Comparison of ENCODE assay signal across 8 mouse cellular contexts in the genomic region with DNA sequence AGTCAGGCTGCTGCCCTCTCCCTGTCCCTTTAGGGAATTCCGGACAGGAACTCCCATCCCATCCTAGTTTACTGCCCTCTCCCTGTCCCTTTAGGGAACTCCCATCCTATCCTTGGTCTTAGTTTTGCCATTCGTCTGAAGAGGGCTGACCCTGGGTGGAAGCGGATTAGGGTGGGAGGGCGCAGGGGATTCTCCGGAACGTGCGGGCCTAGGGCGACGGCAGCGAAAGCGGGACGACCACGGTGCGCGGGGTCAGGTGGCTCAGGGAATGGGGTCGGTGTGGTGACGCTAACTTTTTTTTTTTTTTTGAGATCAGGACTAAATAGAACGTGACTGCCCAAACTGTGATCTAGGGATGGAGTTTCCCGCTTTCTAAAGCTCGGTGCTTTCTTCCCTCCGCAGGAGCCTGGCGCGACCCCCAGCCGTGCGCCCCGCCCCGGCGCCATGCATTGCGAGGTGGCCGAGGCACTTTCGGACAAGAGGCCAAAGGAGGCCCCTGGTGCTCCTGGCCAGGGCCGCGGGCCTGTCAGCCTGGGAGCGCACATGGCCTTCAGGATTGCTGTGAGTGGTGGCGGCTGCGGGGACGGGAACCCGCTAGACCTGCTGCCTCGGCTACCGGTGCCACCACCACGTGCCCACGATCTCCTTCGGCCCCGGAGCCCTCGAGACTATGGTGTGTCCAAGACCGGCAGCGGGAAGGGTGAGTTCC. TPM values are rescaled to one million over a fixed set of nuclear protein-coding genes. Genes with fewer than 3 reads are reported as not detected.
DNase-seq lines count a peak whose midpoint lies in the region; ATAC-seq and TF ChIP-seq lines count a peak whose summit lies in the region.

No protein-coding gene starts in this region.

- H3K36me3 ChIP-seq in heart, embryonic 10.5 days, result no peaks in the 10 kb centered on the region
- H3K36me3 ChIP-seq in kidney, adult 2 months (ENCODE audit: control insufficient read depth, insufficient read depth, low read length), result no peaks in the 10 kb centered on the region
- no peaks in the 10 kb centered on the region for H3K36me3 ChIP-seq in midbrain, postnatal 0 days (ENCODE audit: insufficient read depth, low read length)

- DNase-seq in heart, embryonic 10.5 days (ENCODE audit: low spot score), result no peak
- no peak for DNase-seq in heart, postnatal 25 days (ENCODE audit: low spot score)
- peak; percentile 50 for DNase-seq in kidney, adult 2 months
- no peak for DNase-seq in midbrain, postnatal 0 days (ENCODE audit: low spot score)
- DNase-seq in T-cell, adult 2 months (ENCODE audit: low spot score), result no peak
- DNase-seq in testis, postnatal 10 days (ENCODE audit: low spot score), result no peak
- no peak for DNase-seq in ovary, postnatal 10 days (ENCODE audit: low spot score)

- WGBS in heart, embryonic 10.5 days, result 2% methylated on average over 47 of the region's 47 CpGs
- WGBS in kidney, adult 2 months, result 15% methylated on average over 47 of the region's 47 CpGs
- 3% methylated on average over 41 of the region's 47 CpGs for WGBS in midbrain, postnatal 0 days

- H3K9ac ChIP-seq in midbrain, postnatal 0 days (replicated peaks; ENCODE audit: low read length, poor library complexity, severe bottlenecking), result 0 out of 2 replicates have a peak overlapping the region, but pooled peaks have one; percentile 64

- no peak for TF ChIP-seq CTCF in cortical plate, adult 2 months (IDR thresholded peaks at IDR 0.05; ENCODE audit: extremely low read depth, insufficient read depth, low read length)
- TF ChIP-seq CTCF in kidney, adult 2 months (conservative IDR thresholded peaks at IDR 0.05; ENCODE audit: insufficient read depth, insufficient read length, low read depth, low read length), result no peak
- TF ChIP-seq CTCF in midbrain, postnatal 0 days (IDR thresholded peaks at IDR 0.05), result no peak

- H3K9me3 ChIP-seq in heart, embryonic 10.5 days, result no peaks in the 10 kb centered on the region
- H3K9me3 ChIP-seq in midbrain, postnatal 0 days (ENCODE audit: low read length), result no peaks in the 10 kb centered on the region

- no peak for TF ChIP-seq POLR2A in cortical plate, adult 2 months (IDR thresholded peaks at IDR 0.05; ENCODE audit: extremely low read depth, insufficient read depth, low read length)
- no peak for TF ChIP-seq POLR2A in kidney, adult 2 months (IDR thresholded peaks at IDR 0.05; ENCODE audit: low read depth, low read length)

- peak overlapping the region; percentile 89 for H3K4me2 ChIP-seq in midbrain, postnatal 0 days (ENCODE audit: low read depth, low read length, poor library complexity, severe bottlenecking)

- H3K27me3 ChIP-seq in heart, embryonic 10.5 days (ENCODE audit: insufficient read depth, poor library complexity, severe bottlenecking), result peaks cover 83% of the 10 kb centered on the region
- no peaks in the 10 kb centered on the region for H3K27me3 ChIP-seq in kidney, adult 2 months (replicated peaks; ENCODE audit: control insufficient read depth, insufficient read depth, low read length)
- H3K27me3 ChIP-seq in midbrain, postnatal 0 days (ENCODE audit: insufficient read depth, low read length), result peaks cover 36% of the 10 kb centered on the region

- H3K4me1 ChIP-seq in heart, embryonic 10.5 days, result peaks cover 22% of the 10 kb centered on the region
- peaks cover 2% of the 10 kb centered on the region; the same call in 1 of the 2 replicates for H3K4me1 ChIP-seq in cortical plate, adult 2 months (ENCODE audit: control insufficient read depth, insufficient read depth, low read length)
- H3K4me1 ChIP-seq in kidney, adult 2 months (ENCODE audit: control insufficient read depth, insufficient read depth, low read length), result peaks cover 9% of the 10 kb centered on the region; the same call in 1 of the 2 replicates
- no peaks in the 10 kb centered on the region for H3K4me1 ChIP-seq in midbrain, postnatal 0 days (ENCODE audit: insufficient read depth, low read length)

- intact Hi-C loops in heart, postnatal 25 days (cut with DNase I), result no loop called here

- peak overlapping the region; percentile 76 for H3K4me3 ChIP-seq in heart, embryonic 10.5 days
- H3K4me3 ChIP-seq in cortical plate, adult 2 months (ENCODE audit: insufficient read depth, low read length), result peak overlapping the region; percentile 40
- H3K4me3 ChIP-seq in kidney, adult 2 months (ENCODE audit: insufficient read depth, low read depth, low read length), result peak overlapping the region; percentile 78
- peak overlapping the region; percentile 61 for H3K4me3 ChIP-seq in midbrain, postnatal 0 days (ENCODE audit: low read depth, low read length)

- ATAC-seq in midbrain, postnatal 0 days (ENCODE audit: low FRiP score), result no peak

- no peak overlapping the region for H3K27ac ChIP-seq in heart, embryonic 10.5 days
- H3K27ac ChIP-seq in cortical plate, adult 2 months (ENCODE audit: insufficient read depth, low read length), result no peak overlapping the region
- H3K27ac ChIP-seq in kidney, adult 2 months (ENCODE audit: insufficient read depth, low read depth, low read length), result peak overlapping the region; percentile 73
- no peak overlapping the region for H3K27ac ChIP-seq in midbrain, postnatal 0 days (ENCODE audit: low read depth, low read length)

RNA-seq across cellular contexts. Expression of gene Glis1, which starts 1.0 kb away (rescaled TPM):
- polyA plus RNA-seq in heart, embryonic 10.5 days (2016; fragmentation: Nextera tagmentation; extraction: Ambion mirVana), result 0.25 and 2.0 TPM in 2 replicates
- under 1 TPM; 0.28 to 0.42 TPM for total RNA-seq in heart, postnatal 25 days (2021)
- 0.78 and 0.90 TPM in 2 replicates for polyA plus RNA-seq in cortical plate, adult 2 months (2012; rRNA removed)
- polyA plus RNA-seq in kidney, adult 2 months (2012; rRNA removed), result 15.2 and 19.7 TPM in 2 replicates
- total RNA-seq in midbrain, postnatal 0 days (2014; rRNA removed), result 1.4 and 1.8 TPM in 2 replicates
- 1.5 and 2.1 TPM in 2 replicates for polyA plus RNA-seq in midbrain, postnatal 0 days (2015; fragmentation: Nextera tagmentation; extraction: Ambion mirVana)
